Mouse (Mus musculus) MEL (cell line): ENCODE data around the gene Eif4h.

ENCODE experiments used
- CTCF ChIP-seq, 3 experiments: IDR thresholded peaks in 2 of 3; conservative IDR thresholded peaks in 1 of 3; 2 replicates each; pipeline ENCODE4 v1.5.1; 2011 to 2012; ENCODE audit warnings: low read length in 3 of 3, low read depth in 2 of 3, mild to moderate bottlenecking in 2 of 3, improper control_type of control experiment in 1 of 3, inconsistent platforms in 1 of 3, mixed read lengths in 1 of 3, moderate library complexity in 1 of 3; ENCODE audit not compliant: control insufficient read depth in 1 of 3, insufficient read depth in 1 of 3, poor library complexity in 1 of 3, severe bottlenecking in 1 of 3
- E2F4 ChIP-seq: IDR thresholded peaks from 2 replicates; pipeline ENCODE4 v1.6.1; 2011; ENCODE audit warnings: low read depth, low read length, improper control_type of control experiment, borderline replicate concordance
- EP300 ChIP-seq, 2 experiments: IDR thresholded peaks; 2 replicates each; pipeline ENCODE4 v1.6.1; 2011; ENCODE audit warnings: improper control_type of control experiment in 2 of 2, low read length in 2 of 2, low read depth in 1 of 2, mild to moderate bottlenecking in 1 of 2

DNA sequence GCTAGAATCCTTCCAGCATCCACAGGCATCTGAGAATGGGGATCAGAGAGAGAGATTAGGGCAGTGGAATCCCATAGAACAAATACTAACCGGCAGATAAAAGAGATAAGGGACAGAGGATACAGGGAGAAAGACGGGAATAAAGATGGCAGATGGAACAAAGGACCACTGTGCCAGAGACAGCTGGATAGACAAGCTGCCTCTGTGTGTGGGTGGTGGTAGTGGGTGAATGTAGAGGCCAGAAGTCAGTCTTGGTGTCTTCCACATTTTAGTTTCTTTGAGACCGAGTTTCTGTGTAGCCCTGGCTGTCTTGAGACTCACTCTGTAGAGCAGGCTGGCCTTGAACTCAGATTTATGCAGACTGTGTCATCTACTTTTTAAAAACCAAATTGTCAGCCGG lies 23.5 kb downstream of the Eif4h start:
- no peak for TF ChIP-seq EP300 (IDR thresholded peaks at IDR 0.05; ENCODE audit: low read depth in 1 of 2, low read length in 2 of 2)
- no peak for TF ChIP-seq E2F4
- TF ChIP-seq CTCF (IDR thresholded peaks at IDR 0.05 in 2 of 3, conservative IDR thresholded peaks at IDR 0.05 in 1 of 3; ENCODE audit: control insufficient read depth in 1 of 3, insufficient read depth in 1 of 3, low read depth in 2 of 3, low read length in 3 of 3, poor library complexity in 1 of 3, severe bottlenecking in 1 of 3) = no peak
